ENCODE assay signal across 10 mouse cellular contexts in genomic region chr9:22136765-22137547, GRCm38 (mm10). TPM values are rescaled to one million over a fixed set of nuclear protein-coding genes. Genes with fewer than 3 reads are reported as not detected.
DNase-seq lines count a peak whose midpoint lies in the region; ATAC-seq and TF ChIP-seq lines count a peak whose summit lies in the region.
"Had no signal": no experiment of that assay in that cellular context is flagged by ENCODE, and none has a peak within 500 bp of the region (broad histone marks: within the 10 kb centered on the region; RNA-seq: fewer than 3 reads in every experiment).

No protein-coding gene starts in this region.

- intact Hi-C loops in left cerebral cortex, adult 2 months (cut with DNase I): no loop called here

- H3K36me3 ChIP-seq in forebrain, embryonic 11.5 days (ENCODE audit: control insufficient read depth, insufficient read depth, low read length): no peaks in the 10 kb centered on the region
- H3K36me3 ChIP-seq in forebrain, embryonic 12.5 days (replicated peaks): no peaks in the 10 kb centered on the region
- H3K36me3 ChIP-seq in E14TG2a.4 (ENCODE audit: insufficient read depth, low read length): no peaks in the 10 kb centered on the region
- H3K36me3 ChIP-seq in liver, embryonic 11.5 days (ENCODE audit: control insufficient read depth, insufficient read depth, low read length): no peaks in the 10 kb centered on the region

- no peak for ATAC-seq in forebrain, embryonic 11.5 days (replicated peaks; ENCODE audit: low FRiP score)
- ATAC-seq in forebrain, embryonic 12.5 days (ENCODE audit: low FRiP score): no peak
- ATAC-seq in liver, embryonic 11.5 days (replicated peaks; ENCODE audit: low FRiP score): peak; percentile 27; the same call in 1 of the 2 replicates

- peaks cover 6% of the 10 kb centered on the region; the same call in 1 of the 2 replicates for H3K4me1 ChIP-seq in forebrain, embryonic 11.5 days (replicated peaks; ENCODE audit: control insufficient read depth, insufficient read depth, low read length)
- H3K4me1 ChIP-seq in forebrain, embryonic 12.5 days: peaks cover 10% of the 10 kb centered on the region; the same call in 1 of the 2 replicates
- peaks cover 52% of the 10 kb centered on the region for H3K4me1 ChIP-seq in E14TG2a.4 (replicated peaks; ENCODE audit: low read depth, low read length)
- H3K4me1 ChIP-seq in liver, embryonic 11.5 days (replicated peaks; ENCODE audit: control insufficient read depth, insufficient read depth, low read length): peaks cover 23% of the 10 kb centered on the region

- H3K4me2 ChIP-seq in forebrain, embryonic 11.5 days (ENCODE audit: low read depth, low read length, severe bottlenecking): peak overlapping the region; percentile 26; the same call in 1 of the 2 replicates
- no peak overlapping the region for H3K4me2 ChIP-seq in forebrain, embryonic 12.5 days
- H3K4me2 ChIP-seq in liver, embryonic 11.5 days: peak overlapping the region; percentile 58

- DNase-seq in forebrain, embryonic 11.5 days (ENCODE audit: low spot score): no peak
- DNase-seq in embryo, embryonic 10 days (ENCODE audit: low spot score): peak; percentile 78
- no peak for DNase-seq in liver, embryonic 11.5 days (ENCODE audit: low spot score)
- DNase-seq in cerebellum, postnatal 36 days: no peak
- DNase-seq in layer of hippocampus, postnatal 25 days (ENCODE audit: extremely low spot score in 1 of 2, low spot score in 1 of 2): no peak
- no peak for DNase-seq in left cerebral cortex, adult 2 months (ENCODE audit: extremely low spot score in 1 of 2, low spot score in 2 of 2)
- DNase-seq: kidney, postnatal 25 days had no signal

- H3K4me3 ChIP-seq in forebrain, embryonic 11.5 days (ENCODE audit: low read depth, low read length): no peak overlapping the region
- no peak overlapping the region for H3K4me3 ChIP-seq in forebrain, embryonic 12.5 days (replicated peaks)
- H3K4me3 ChIP-seq in E14TG2a.4 (replicated peaks; ENCODE audit: low read length): 0 out of 2 replicates have a peak overlapping the region, but pooled peaks have one; percentile 5
- peak overlapping the region; percentile 53 for H3K4me3 ChIP-seq in liver, embryonic 11.5 days (ENCODE audit: low read depth, low read length)
- no peak overlapping the region for H3K4me3 ChIP-seq in left cerebral cortex, adult 2 months

- no peak overlapping the region for H3K9ac ChIP-seq in forebrain, embryonic 11.5 days (ENCODE audit: low read length)
- no peak overlapping the region for H3K9ac ChIP-seq in forebrain, embryonic 12.5 days
- H3K9ac ChIP-seq in liver, embryonic 11.5 days (ENCODE audit: low read depth, low read length): peak overlapping the region; percentile 60

- peaks cover 4% of the 10 kb centered on the region for H3K27me3 ChIP-seq in forebrain, embryonic 11.5 days (ENCODE audit: control insufficient read depth, insufficient read depth, low read length)
- H3K27me3 ChIP-seq in forebrain, embryonic 12.5 days: peaks cover 26% of the 10 kb centered on the region
- H3K27me3 ChIP-seq in E14TG2a.4 (ENCODE audit: insufficient read depth, low read length): peaks cover 37% of the 10 kb centered on the region
- no peaks in the 10 kb centered on the region for H3K27me3 ChIP-seq in liver, embryonic 11.5 days (replicated peaks; ENCODE audit: control insufficient read depth, insufficient read depth, low read length)

- WGBS in forebrain, embryonic 11.5 days: 8% methylated on average over 22 of the region's 23 CpGs
- WGBS in forebrain, embryonic 12.5 days: 6% methylated on average over 22 of the region's 23 CpGs
- 20% methylated on average over 23 of the region's 23 CpGs for WGBS in liver, embryonic 11.5 days

- H3K27ac ChIP-seq in forebrain, embryonic 11.5 days (ENCODE audit: low read depth, low read length): peak overlapping the region; percentile 31
- no peak overlapping the region for H3K27ac ChIP-seq in forebrain, embryonic 12.5 days
- H3K27ac ChIP-seq in liver, embryonic 11.5 days (ENCODE audit: low read depth, low read length): peak overlapping the region; percentile 95
- H3K27ac ChIP-seq in left cerebral cortex, adult 2 months: no peak overlapping the region

- TF ChIP-seq CTCF in E14TG2a.4 (conservative IDR thresholded peaks at IDR 0.05; ENCODE audit: low read length): no peak
- no peak for TF ChIP-seq CTCF in left cerebral cortex, adult 2 months (IDR thresholded peaks at IDR 0.05)

- no peaks in the 10 kb centered on the region for H3K9me3 ChIP-seq in forebrain, embryonic 11.5 days (ENCODE audit: control insufficient read depth, low read length)
- no peaks in the 10 kb centered on the region for H3K9me3 ChIP-seq in forebrain, embryonic 12.5 days
- peaks cover 20% of the 10 kb centered on the region for H3K9me3 ChIP-seq in E14TG2a.4 (ENCODE audit: low read length)
- H3K9me3 ChIP-seq in liver, embryonic 11.5 days (ENCODE audit: control insufficient read depth, low read length): peaks cover 4% of the 10 kb centered on the region; the same call in 1 of the 2 replicates

RNA-seq across cellular contexts. Expression of gene Acp5, which starts 1.4 kb away (rescaled TPM):
- polyA plus RNA-seq in forebrain, embryonic 11.5 days (2014; fragmentation: Nextera tagmentation; extraction: Ambion mirVana): 17.8 and 20.7 TPM in 2 replicates
- polyA plus RNA-seq in forebrain, embryonic 12.5 days (2016; fragmentation: Nextera tagmentation; extraction: Ambion mirVana): 3.6 and 6.6 TPM in 2 replicates
- polyA plus RNA-seq in liver, embryonic 11.5 days (2014; fragmentation: Nextera tagmentation; extraction: Ambion mirVana): 156 and 162 TPM in 2 replicates
- total RNA-seq in layer of hippocampus, postnatal 25 days (2021): under 1 TPM; 0.54 to 0.91 TPM
- total RNA-seq in left cerebral cortex, adult 2 months (2021): under 1 TPM in 1 of 2 experiments, not detected in 1; 0.51 TPM

RNA-seq across cellular contexts. Expression of gene Pigyl, which starts 19.7 kb away (rescaled TPM):
- polyA plus RNA-seq in forebrain, embryonic 11.5 days (2014; fragmentation: Nextera tagmentation; extraction: Ambion mirVana): 59.9 and 62.5 TPM in 2 replicates
- 63.2 and 65.8 TPM in 2 replicates for polyA plus RNA-seq in forebrain, embryonic 12.5 days (2016; fragmentation: Nextera tagmentation; extraction: Ambion mirVana)
- polyA plus RNA-seq in liver, embryonic 11.5 days (2014; fragmentation: Nextera tagmentation; extraction: Ambion mirVana): 66.6 and 67.9 TPM in 2 replicates
- 10 to 100 TPM; 48.2 to 54.3 TPM for total RNA-seq in layer of hippocampus, postnatal 25 days (2021)
- total RNA-seq in left cerebral cortex, adult 2 months (2021): 10 to 100 TPM; 40.1 to 43.4 TPM

RNA-seq across cellular contexts. Expression of gene Elof1, which starts 20.0 kb away (rescaled TPM):
- 205 and 233 TPM in 2 replicates for polyA plus RNA-seq in forebrain, embryonic 11.5 days (2014; fragmentation: Nextera tagmentation; extraction: Ambion mirVana)
- 178 and 186 TPM in 2 replicates for polyA plus RNA-seq in forebrain, embryonic 12.5 days (2016; fragmentation: Nextera tagmentation; extraction: Ambion mirVana)
- 159 and 169 TPM in 2 replicates for polyA plus RNA-seq in liver, embryonic 11.5 days (2014; fragmentation: Nextera tagmentation; extraction: Ambion mirVana)
- 10 to 100 TPM; 53.1 to 57.9 TPM for total RNA-seq in layer of hippocampus, postnatal 25 days (2021)
- 10 to 100 TPM; 63.4 to 65.3 TPM for total RNA-seq in left cerebral cortex, adult 2 months (2021)

RNA-seq across cellular contexts. Expression of gene Cnn1, which starts 37.9 kb away (rescaled TPM):
- 1.00 and 1.2 TPM in 2 replicates for polyA plus RNA-seq in forebrain, embryonic 11.5 days (2014; fragmentation: Nextera tagmentation; extraction: Ambion mirVana)
- polyA plus RNA-seq in forebrain, embryonic 12.5 days (2016; fragmentation: Nextera tagmentation; extraction: Ambion mirVana): 2.3 and 3.9 TPM in 2 replicates
- 3.6 and 6.2 TPM in 2 replicates for polyA plus RNA-seq in liver, embryonic 11.5 days (2014; fragmentation: Nextera tagmentation; extraction: Ambion mirVana)
- 1 to 10 TPM in 1 of 2 experiments, under 1 TPM in 1; 0.32 to 1.2 TPM for total RNA-seq in layer of hippocampus, postnatal 25 days (2021)
- 1 to 10 TPM in 1 of 2 experiments, under 1 TPM in 1; 0.41 to 1.3 TPM for total RNA-seq in left cerebral cortex, adult 2 months (2021)

RNA-seq across cellular contexts. Expression of gene Zfp872, which starts 50.9 kb away (rescaled TPM):
- polyA plus RNA-seq in forebrain, embryonic 11.5 days (2014; fragmentation: Nextera tagmentation; extraction: Ambion mirVana): 0.17 and 0.90 TPM in 2 replicates
- polyA plus RNA-seq in forebrain, embryonic 12.5 days (2016; fragmentation: Nextera tagmentation; extraction: Ambion mirVana): 0.10 and 0.31 TPM in 2 replicates
- 0.13 and 0.15 TPM in 2 replicates for polyA plus RNA-seq in liver, embryonic 11.5 days (2014; fragmentation: Nextera tagmentation; extraction: Ambion mirVana)
- not detected for total RNA-seq in layer of hippocampus, postnatal 25 days (2021)
- not detected for total RNA-seq in left cerebral cortex, adult 2 months (2021)
- polyA plus RNA-seq: C2C12 had no signal

Comparison
In these comparisons a context has a peak if more than half of its experiments do, and no peak if none do; other contexts are left out.
1. H3K27ac ChIP-seq: peak in forebrain, embryonic 11.5 days (single experiment) and liver, embryonic 11.5 days (single experiment); none in forebrain, embryonic 12.5 days (single experiment) and left cerebral cortex, adult 2 months (single experiment).
2. H3K4me3 ChIP-seq: peak in E14TG2a.4 (single experiment) and liver, embryonic 11.5 days (single experiment); none in forebrain, embryonic 11.5 days (single experiment), forebrain, embryonic 12.5 days (single experiment) and left cerebral cortex, adult 2 months (single experiment).